Mouse (Mus musculus) cortical plate, adult 2 months (tissue): Measurements from ENCODE around the gene Dact2.

Experiments
- CTCF ChIP-seq: fragments of 200-500 bp; IDR thresholded peaks from 2 replicates; pipeline ENCODE4 v1.5.1; 2011; ENCODE audit warnings: mild to moderate bottlenecking, control low read depth, low read length; ENCODE audit not compliant: insufficient read depth; ENCODE audit errors: extremely low read depth
- POLR2A ChIP-seq: fragments of 200-500 bp; IDR thresholded peaks from 2 replicates; pipeline ENCODE4 v1.6.1; 2011; ENCODE audit warnings: mild to moderate bottlenecking, low read length, control low read depth; ENCODE audit not compliant: insufficient read depth; ENCODE audit errors: extremely low read depth

- TF ChIP-seq POLR2A (no peak), CTCF (no peak)
Measured at GRCm38 (mm10) chr17:14187096-14187495, 17.0 kb downstream of the Dact2 start.
